Mouse (Mus musculus): Measurements from ENCODE around the gene Gm11037.
A peak's percentile ranks its signal among the peaks of the same experiment; 100 is the strongest.

The Gm11037 gene

GRCm38 (mm10) chr2:131179246-131179886 lies 46.1 kb downstream of the Gm11037 start:
- DNase-seq (ENCODE audit: low spot score in 2 of 2): peak; percentile 19 to 38

DNA sequence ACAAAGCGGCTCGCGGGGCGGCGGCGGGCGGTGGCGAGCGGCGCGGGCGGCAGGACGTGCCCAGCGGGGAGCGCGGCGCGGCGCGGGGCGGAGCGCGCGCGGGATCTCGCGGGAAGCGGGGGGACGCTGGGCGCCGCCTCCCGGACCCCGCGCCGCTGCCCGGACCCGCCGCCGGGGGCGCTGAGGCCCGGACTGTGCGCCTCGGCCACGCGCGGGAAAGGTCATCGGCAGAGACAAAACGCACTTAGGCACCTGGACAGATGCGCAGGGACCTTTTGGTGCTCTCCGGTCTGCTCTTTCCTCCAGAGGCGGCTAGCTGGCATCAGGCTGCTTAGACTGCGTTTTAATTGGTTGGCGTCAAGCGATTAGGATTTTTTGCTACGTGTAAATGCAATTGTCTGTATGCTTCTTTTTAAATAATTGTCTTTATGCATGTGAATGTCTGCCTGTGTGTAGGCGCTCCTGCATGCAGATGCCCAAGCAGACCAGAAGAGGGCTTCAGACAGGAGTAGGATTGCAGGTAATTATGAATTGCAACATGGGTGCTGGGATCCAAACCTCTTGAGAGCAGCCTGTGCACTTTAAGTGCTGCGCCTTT lies 46.8 kb downstream of the Gm11037 start, which contains the start of gene Cenpb:
Gene Cenpb, minus strand, starts transcription at position 78 of the 598 bp plus-strand sequence.
- DNase-seq (ENCODE audit: low spot score in 2 of 2): peak; percentile 68 to 75
